ENCODE assay signal across 17 mouse cellular contexts in the genomic region with DNA sequence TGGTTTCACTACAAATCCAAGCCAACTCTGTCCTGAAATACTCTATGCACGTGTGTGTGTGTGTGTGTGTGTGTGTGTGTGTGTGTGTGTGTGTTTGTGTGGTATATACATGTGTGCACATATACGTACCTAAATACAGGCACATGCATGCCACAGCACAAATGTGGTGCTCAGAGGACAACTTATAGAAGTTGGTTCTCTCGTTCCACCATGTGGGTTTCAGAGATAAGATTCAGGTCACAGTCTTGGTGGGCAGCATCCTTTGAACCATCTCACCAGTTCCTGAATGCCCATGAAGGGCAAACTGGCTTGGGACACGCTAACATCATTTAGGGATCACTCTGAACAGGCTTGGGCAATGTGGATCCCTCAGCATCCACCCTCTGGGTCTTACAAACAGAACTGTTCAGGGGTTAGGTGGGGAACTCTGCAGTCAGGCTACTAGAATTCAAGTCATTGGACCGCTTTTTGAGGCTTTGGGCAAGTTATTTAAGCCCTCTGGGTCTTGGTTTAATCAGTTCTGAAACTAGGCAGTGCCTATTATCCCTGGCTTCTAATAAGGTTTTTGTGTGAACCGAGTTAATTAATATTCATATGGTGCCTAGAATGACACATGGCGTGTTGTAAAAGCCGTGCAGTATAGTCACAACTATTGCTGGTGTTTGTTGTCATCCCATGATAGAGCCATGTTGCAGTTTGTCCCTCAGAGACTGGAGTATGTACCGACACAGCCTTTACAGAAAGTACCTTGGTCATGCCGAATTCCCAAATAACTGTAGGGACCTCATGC. TPM values are rescaled to one million over a fixed set of nuclear protein-coding genes. Genes with fewer than 3 reads are reported as not detected.
DNase-seq lines count a peak whose midpoint lies in the region; ATAC-seq and TF ChIP-seq lines count a peak whose summit lies in the region.
"Had no signal": no experiment of that assay in that cellular context is flagged by ENCODE, and none has a peak within 500 bp of the region (broad histone marks: within the 10 kb centered on the region; RNA-seq: fewer than 3 reads in every experiment).

No protein-coding gene starts in this region.

- 65% methylated on average over 10 of the region's 10 CpGs for WGBS in liver, embryonic 11.5 days
- WGBS in forebrain, embryonic 12.5 days: 63% methylated on average over 10 of the region's 10 CpGs
- 41% methylated on average over 10 of the region's 10 CpGs for WGBS in forebrain, postnatal 0 days

- ATAC-seq in liver, embryonic 11.5 days (replicated peaks; ENCODE audit: low FRiP score): no peak
- ATAC-seq in forebrain, embryonic 12.5 days (ENCODE audit: low FRiP score): peak; percentile 30; the same call in 1 of the 2 replicates
- ATAC-seq in forebrain, postnatal 0 days: no peak
- ATAC-seq in megakaryocyte-erythroid progenitor cell, adult 5-6 weeks (replicated peaks; ENCODE audit: low FRiP score, low TSS enrichment, poor library complexity, severe bottlenecking): peak; percentile 69
- ATAC-seq in inflammation-experienced regulatory T-cells, adult 6 months: no peak

- no peaks in the 10 kb centered on the region for H3K9me3 ChIP-seq in liver, embryonic 11.5 days (ENCODE audit: control insufficient read depth, low read length)
- H3K9me3 ChIP-seq in forebrain, embryonic 12.5 days: no peaks in the 10 kb centered on the region
- H3K9me3 ChIP-seq in forebrain, postnatal 0 days (ENCODE audit: low read length): no peaks in the 10 kb centered on the region
- H3K9me3 ChIP-seq: lung, embryonic 15.5 days had no signal

- no peak overlapping the region for H3K4me3 ChIP-seq in liver, embryonic 11.5 days (ENCODE audit: low read depth, low read length)
- no peak overlapping the region for H3K4me3 ChIP-seq in forebrain, embryonic 12.5 days (replicated peaks)
- H3K4me3 ChIP-seq in forebrain, postnatal 0 days (ENCODE audit: low read depth, low read length): peak overlapping the region; percentile 29
- H3K4me3 ChIP-seq: gastrocnemius, adult 2 months; lung, embryonic 15.5 days had no signal

- peak overlapping the region; percentile 58 for H3K4me2 ChIP-seq in liver, embryonic 11.5 days
- H3K4me2 ChIP-seq in forebrain, embryonic 12.5 days: peak overlapping the region; percentile 40
- H3K4me2 ChIP-seq in forebrain, postnatal 0 days (ENCODE audit: low read depth): peak overlapping the region; percentile 54
- H3K4me2 ChIP-seq: lung, embryonic 15.5 days had no signal

- peaks cover 6% of the 10 kb centered on the region for H3K4me1 ChIP-seq in liver, embryonic 11.5 days (replicated peaks; ENCODE audit: control insufficient read depth, insufficient read depth, low read length)
- H3K4me1 ChIP-seq in forebrain, embryonic 12.5 days: peaks cover 33% of the 10 kb centered on the region
- H3K4me1 ChIP-seq in forebrain, postnatal 0 days (ENCODE audit: insufficient read depth): 0 out of 2 replicates have a peak, but pooled peaks cover 10% of the 10 kb centered on the region

- H3K36me3 ChIP-seq in liver, embryonic 11.5 days (ENCODE audit: control insufficient read depth, insufficient read depth, low read length): no peaks in the 10 kb centered on the region
- H3K36me3 ChIP-seq in forebrain, embryonic 12.5 days (replicated peaks): no peaks in the 10 kb centered on the region
- H3K36me3 ChIP-seq in forebrain, postnatal 0 days (ENCODE audit: insufficient read depth): no peaks in the 10 kb centered on the region
- H3K36me3 ChIP-seq: lung, embryonic 15.5 days had no signal

- no peak overlapping the region for H3K9ac ChIP-seq in liver, embryonic 11.5 days (ENCODE audit: low read depth, low read length)
- no peak overlapping the region for H3K9ac ChIP-seq in forebrain, embryonic 12.5 days
- H3K9ac ChIP-seq in forebrain, postnatal 0 days: no peak overlapping the region
- H3K9ac ChIP-seq: lung, embryonic 15.5 days had no signal

- DNase-seq in liver, embryonic 11.5 days (ENCODE audit: low spot score): no peak
- DNase-seq in liver: no peak
- DNase-seq in forebrain, postnatal 0 days: no peak
- DNase-seq in gastrocnemius, adult 18-20 months (ENCODE audit: low spot score): no peak
- DNase-seq in frontal cortex, adult 2 months (ENCODE audit: extremely low spot score in 1 of 2, low spot score in 1 of 2): no peak
- DNase-seq: adrenal gland, postnatal 25 days; cerebellum, postnatal 10 days; embryo, embryonic 11 days; gastrocnemius, adult 2 months; heart, postnatal 14 days; kidney, adult 11 months; kidney, postnatal 25 days; thymus, postnatal 36 days had no signal

- TF ChIP-seq CTCF in forebrain, postnatal 0 days (IDR thresholded peaks at IDR 0.05; ENCODE audit: low read depth): no peak

- no peaks in the 10 kb centered on the region for H3K27me3 ChIP-seq in liver, embryonic 11.5 days (replicated peaks; ENCODE audit: control insufficient read depth, insufficient read depth, low read length)
- H3K27me3 ChIP-seq in forebrain, embryonic 12.5 days: no peaks in the 10 kb centered on the region
- H3K27me3 ChIP-seq in forebrain, postnatal 0 days (ENCODE audit: insufficient read depth, low read length): no peaks in the 10 kb centered on the region
- H3K27me3 ChIP-seq: lung, embryonic 15.5 days had no signal

- no peak overlapping the region for H3K27ac ChIP-seq in liver, embryonic 11.5 days (ENCODE audit: low read depth, low read length)
- peak overlapping the region; percentile 70 for H3K27ac ChIP-seq in forebrain, embryonic 12.5 days
- H3K27ac ChIP-seq in forebrain, postnatal 0 days (ENCODE audit: low read depth, low read length): peak overlapping the region; percentile 30; the same call in 1 of the 2 replicates
- H3K27ac ChIP-seq: gastrocnemius, adult 2 months; lung, embryonic 15.5 days had no signal

RNA-seq across cellular contexts. Expression of a gene that starts 59.4 kb away (rescaled TPM):
- 0.56 and 0.60 TPM in 2 replicates for polyA plus RNA-seq in liver, embryonic 11.5 days (2014; fragmentation: Nextera tagmentation; extraction: Ambion mirVana)
- 3.5 and 3.7 TPM in 2 replicates for polyA plus RNA-seq in forebrain, embryonic 12.5 days (2016; fragmentation: Nextera tagmentation; extraction: Ambion mirVana)
- 4.3 and 6.1 TPM in 2 replicates for total RNA-seq in forebrain, postnatal 0 days (2014; rRNA removed)
- 0.40 and 1.2 TPM in 2 replicates for polyA plus RNA-seq in forebrain, postnatal 0 days (2015; fragmentation: Nextera tagmentation; extraction: Ambion mirVana)
- 14.0 and 14.9 TPM in 2 replicates for total RNA-seq in megakaryocyte-erythroid progenitor cell, adult 5-6 weeks (2014; fragmentation: Nextera tagmentation)
- total RNA-seq in megakaryocyte-erythroid progenitor cell, adult 5-6 weeks (2017): 8.7 and 24.8 TPM in 2 replicates
- total RNA-seq in gastrocnemius, adult 18-20 months (2021): 10 to 100 TPM in 1 of 2 experiments, 1 to 10 TPM in 1; 9.5 to 13.4 TPM
- 10.7 and 10.8 TPM in 2 replicates for polyA plus RNA-seq in frontal cortex, adult 2 months (2012; rRNA removed)
- 1 to 10 TPM in 1 of 3 experiments, under 1 TPM in 1, not detected in 1; 0.15 to 2.1 TPM for polyA plus RNA-seq in inflammation-experienced regulatory T-cells, adult 6 months (2017; shearing (Covaris generic))

Comparison
In these comparisons a context has a peak if more than half of its experiments do, and no peak if none do; other contexts are left out.
1. ATAC-seq: peak in forebrain, embryonic 12.5 days (single experiment) and megakaryocyte-erythroid progenitor cell, adult 5-6 weeks (single experiment); none in liver, embryonic 11.5 days (single experiment), forebrain, postnatal 0 days (single experiment) and inflammation-experienced regulatory T-cells, adult 6 months (single experiment).
2. Peak in every context shown above with its lines, with median percentiles within 50 percentile points of each other: H3K4me2 ChIP-seq.